Mouse (Mus musculus) heart, postnatal 25 days (tissue): ENCODE measurements around the gene Tbc1d4. TPM values are rescaled to one million over a fixed set of nuclear protein-coding genes. Genes with fewer than 3 reads are reported as not detected.
"Not testable (repeated sequence)": the region's sequence is repeated elsewhere in the genome, so short reads cannot be mapped to it uniquely, and the experiment has no call there.

Source experiments
- DNase-seq: peaks from one replicate; pipeline ENCODE4 v3.0.0; 2022; ENCODE audit warnings: low spot score
- intact Hi-C: fragments of 180-260 bp; cut with DNase I; formaldehyde crosslinking; loops from one replicate; pipeline ENCODE4 v1.15.1; 2025
- total RNA-seq, 2 experiments: library from RNA; stranded (reverse); gene quantifications; 2 replicates each; pipeline ENCODE4 v1.2.3; 2021

The Tbc1d4 gene
- total RNA-seq, 2 experiments from 2014 or later = 58.2 to 70.1 TPM

- intact Hi-C loops = no loop called here
- no peak for DNase-seq
Measured at GRCm38 (mm10) chr14:101597096-101597715, 11.8 kb downstream of the Tbc1d4 start.

- intact Hi-C loops = no loop called here
- DNase-seq = no peak
Measured at GRCm38 (mm10) chr14:101596691-101597090, 12.3 kb downstream of the Tbc1d4 start.

GRCm38 (mm10) chr14:101595301-101596080 is 13.5 kb downstream of the Tbc1d4 start:
- no peak for DNase-seq
- intact Hi-C loops = no loop called here

DNA sequence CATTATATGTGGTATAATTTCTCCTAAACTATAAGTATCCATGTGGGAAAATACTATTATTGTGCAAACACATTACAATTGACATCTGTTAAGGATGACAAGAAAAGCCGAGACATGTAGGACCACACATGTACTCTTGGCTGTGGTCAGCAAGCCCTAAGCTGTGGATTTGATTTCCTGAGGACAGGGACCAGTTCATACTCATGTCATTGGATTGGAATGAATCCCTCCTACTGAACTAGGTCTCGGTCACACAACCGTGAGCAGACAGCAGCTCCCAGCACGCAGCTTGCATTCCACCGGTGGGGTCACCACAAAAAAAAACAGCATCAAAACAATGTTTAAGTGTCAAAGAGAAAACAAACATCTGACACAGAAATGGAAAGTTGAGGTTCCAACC is 15.0 kb downstream of the Tbc1d4 start:
- intact Hi-C loops = no loop called here
- DNase-seq = no peak

DNA sequence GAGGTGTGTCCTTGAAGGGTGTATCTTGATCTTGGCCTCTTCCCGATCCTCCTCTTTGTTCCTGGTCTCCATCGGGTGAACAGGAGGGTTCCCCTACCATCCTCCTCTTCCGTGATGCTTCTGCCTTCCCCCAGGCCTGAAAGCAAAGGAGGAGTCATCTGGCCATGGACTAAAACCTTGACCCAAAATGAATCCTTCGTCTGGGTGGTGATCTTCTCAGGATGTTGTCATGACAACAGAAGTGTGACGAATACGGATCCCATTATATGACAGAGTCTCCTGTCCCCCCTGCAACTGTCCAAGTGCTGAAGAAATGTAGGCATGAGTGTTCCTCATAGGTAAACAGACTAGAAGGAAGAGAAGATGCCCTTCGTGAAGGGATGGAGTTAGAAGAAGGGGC is 15.7 kb downstream of the Tbc1d4 start:
- intact Hi-C loops = no loop called here
- no peak for DNase-seq

DNA sequence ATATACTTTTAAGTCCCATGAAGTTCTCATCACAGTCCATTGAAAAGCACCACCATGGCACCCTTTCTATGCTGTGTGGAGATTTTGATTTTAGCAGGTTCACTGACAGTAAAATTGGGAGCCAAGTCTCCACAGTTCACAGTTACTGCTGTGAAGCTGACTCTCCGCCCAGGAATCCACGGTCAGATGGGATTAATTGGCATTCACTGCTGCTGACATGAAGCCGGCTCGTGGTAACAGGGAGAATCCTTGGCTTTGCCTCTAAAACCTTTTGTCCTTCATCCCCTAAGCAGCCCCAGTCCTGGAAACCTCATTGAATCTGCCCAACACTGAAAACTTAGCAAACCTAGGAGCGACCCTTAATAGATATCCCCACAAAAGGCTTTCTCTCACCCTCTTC is 17.9 kb downstream of the Tbc1d4 start:
- no peak for DNase-seq
- intact Hi-C loops = no loop called here

DNA sequence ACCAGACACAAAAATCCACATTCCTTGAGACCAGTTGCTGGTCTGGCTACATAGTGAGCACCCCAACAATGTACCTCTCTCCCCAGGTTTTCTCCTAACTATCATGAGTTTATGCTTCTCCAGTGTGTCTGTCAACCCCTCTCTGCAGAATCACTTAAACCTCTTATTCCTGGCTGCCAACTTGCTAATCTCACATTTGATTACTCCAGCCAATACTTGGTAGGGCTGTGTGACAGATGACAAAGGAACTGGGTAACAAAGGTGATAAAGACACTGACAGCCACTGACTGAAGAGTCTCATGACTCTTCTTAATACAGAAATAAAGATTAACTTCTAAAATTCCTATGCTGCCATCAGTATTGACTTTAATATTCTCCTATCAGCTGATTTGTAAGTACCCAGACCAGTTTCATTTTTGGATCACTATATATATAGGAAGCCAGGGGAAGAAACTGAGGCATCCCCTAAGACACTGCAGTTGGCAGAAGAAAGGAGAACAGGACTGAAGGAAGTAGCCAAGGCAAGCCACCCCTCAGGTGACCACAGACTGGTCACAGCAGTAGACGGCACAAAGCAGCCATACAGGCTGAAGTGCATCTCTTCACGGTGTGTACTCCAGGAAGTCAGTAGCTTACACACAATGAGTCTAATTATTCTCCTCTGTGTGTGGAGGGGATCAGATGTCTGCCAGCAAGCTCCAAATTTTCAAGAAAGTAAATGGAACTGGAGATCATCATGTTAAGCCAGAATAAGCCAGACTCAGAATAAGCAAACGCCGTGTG is 20.6 kb downstream of the Tbc1d4 start:
- intact Hi-C loops, DNase-seq: not testable (repeated sequence)

GRCm38 (mm10) chr14:101587366-101588040 is 21.5 kb downstream of the Tbc1d4 start:
- DNase-seq = not testable (repeated sequence)

DNA sequence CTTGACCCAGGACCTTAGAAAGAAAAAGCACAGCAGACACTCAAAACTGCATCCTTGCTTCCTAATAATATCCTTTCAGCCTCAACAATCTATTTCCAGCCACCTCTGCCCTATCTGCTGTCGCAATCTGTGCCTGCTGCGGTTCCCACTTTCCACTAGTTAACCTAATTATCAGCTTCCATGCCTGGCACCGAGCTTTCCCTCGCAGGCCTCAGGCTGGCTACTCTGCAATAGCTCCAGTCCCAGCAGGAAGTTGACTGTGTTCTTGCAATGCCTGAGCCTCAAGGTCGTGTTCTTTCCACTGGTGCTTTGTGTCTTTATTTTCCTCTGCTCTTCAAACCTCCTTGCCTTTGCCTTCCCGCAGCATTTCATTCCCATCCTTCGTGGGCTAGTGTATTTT is 22.9 kb downstream of the Tbc1d4 start:
- intact Hi-C loops = no loop called here
- DNase-seq = no peak

More at GRCm38 (mm10) chr14:101587366-101588040, 21.5 kb downstream of the Tbc1d4 start:
- intact Hi-C loops = not testable (repeated sequence)

DNA sequence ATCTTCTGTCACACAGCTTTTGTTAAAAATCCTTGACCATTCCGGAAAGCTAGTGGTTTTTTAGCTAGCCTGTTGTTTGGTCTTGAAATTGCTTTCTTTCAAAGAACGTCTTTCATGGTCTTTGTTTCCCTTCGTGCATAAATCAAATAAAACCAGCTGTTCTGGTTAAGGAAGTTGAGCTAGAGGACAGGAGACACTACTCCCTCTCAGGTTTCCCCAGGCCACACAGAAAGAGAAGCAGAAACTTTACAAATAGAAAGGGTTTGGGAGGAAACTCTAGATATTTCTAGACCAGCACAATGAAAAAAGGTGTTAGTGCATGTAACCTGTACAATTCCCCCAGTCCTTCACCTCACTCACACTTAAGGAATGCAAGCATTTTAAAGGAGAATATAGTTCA is 33.3 kb downstream of the Tbc1d4 start:
- intact Hi-C loops = no loop called here
- no peak for DNase-seq

GRCm38 (mm10) chr14:101574536-101574935 is 34.5 kb downstream of the Tbc1d4 start:
- DNase-seq = no peak
- intact Hi-C loops = no loop called here

DNA sequence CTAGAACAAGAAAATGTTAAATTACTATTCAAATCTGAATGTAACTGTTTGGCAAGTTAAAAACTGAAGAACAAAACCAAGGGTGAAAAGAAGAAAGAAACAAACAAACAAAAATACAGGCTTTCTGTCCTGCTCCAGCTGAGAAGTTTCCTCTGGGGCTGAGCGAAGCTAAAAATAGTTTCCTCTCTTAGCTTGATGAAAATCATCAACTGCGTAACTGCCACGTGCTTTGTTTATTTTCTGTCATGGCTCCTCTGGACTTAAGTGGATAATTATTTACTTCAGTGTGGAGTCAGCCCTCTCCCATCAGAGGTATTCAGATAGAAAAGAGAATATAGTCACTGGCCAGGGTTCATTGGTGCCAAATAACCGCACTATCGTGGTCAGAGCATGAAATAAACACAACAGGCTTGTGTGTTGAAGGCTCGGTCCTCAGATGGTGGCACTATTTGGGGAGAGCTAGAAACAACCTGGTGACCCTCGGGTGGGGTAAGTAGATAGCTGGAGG is 35.8 kb downstream of the Tbc1d4 start:
- intact Hi-C loops = no loop called here
- DNase-seq = no peak

DNA sequence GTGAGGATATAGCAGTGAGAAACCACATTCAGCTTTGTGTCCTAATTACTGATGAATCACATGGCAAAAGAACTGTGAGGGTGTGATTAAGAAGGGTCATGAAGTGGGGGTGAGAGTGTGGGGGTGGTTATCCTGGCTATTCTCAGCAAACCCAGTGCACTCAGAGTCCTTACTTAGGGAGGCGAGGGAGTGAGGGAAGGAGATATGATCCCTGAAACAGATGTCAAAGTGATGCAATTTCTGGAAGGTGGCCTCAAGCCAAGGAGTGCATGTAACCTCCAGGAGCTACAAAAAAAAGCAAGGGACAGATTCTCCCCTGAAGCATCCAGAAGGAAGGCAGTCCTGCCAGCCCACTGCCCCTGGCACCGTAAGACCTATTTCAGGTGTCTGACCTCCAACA is 40.2 kb downstream of the Tbc1d4 start:
- intact Hi-C loops = loop anchor here (5.0 kb wide), 1 partner anchor 37 kb away; no protein-coding TSS in a partner anchor
- peak; percentile 16 for DNase-seq

- intact Hi-C loops = loop anchor here (5.0 kb wide), 1 partner anchor 34 kb away; no protein-coding TSS in a partner anchor
- DNase-seq = no peak
Measured at GRCm38 (mm10) chr14:101566717-101567116, 42.3 kb downstream of the Tbc1d4 start.

DNA sequence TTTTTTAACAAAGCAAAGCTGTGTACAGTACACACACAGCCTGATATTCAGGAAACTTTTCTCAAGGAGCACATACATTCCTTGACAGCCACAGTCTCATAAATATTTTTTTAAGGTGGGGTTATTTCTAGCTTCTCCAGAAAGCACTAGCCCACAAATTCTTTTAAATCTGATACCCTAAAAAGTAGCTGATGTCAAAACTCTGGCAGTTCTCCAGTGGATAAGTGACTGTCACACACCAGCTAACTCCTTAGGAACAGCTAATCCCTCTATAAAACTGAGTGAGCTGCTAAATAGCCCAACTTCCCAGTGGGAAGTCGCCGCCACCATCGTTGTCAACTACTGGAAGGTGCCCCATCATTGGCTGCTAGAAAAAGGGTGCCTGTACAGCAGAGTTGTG is 43.3 kb downstream of the Tbc1d4 start:
- intact Hi-C loops = loop anchor here (5.0 kb wide), 1 partner anchor 33 kb away; no protein-coding TSS in a partner anchor
- no peak for DNase-seq

DNA sequence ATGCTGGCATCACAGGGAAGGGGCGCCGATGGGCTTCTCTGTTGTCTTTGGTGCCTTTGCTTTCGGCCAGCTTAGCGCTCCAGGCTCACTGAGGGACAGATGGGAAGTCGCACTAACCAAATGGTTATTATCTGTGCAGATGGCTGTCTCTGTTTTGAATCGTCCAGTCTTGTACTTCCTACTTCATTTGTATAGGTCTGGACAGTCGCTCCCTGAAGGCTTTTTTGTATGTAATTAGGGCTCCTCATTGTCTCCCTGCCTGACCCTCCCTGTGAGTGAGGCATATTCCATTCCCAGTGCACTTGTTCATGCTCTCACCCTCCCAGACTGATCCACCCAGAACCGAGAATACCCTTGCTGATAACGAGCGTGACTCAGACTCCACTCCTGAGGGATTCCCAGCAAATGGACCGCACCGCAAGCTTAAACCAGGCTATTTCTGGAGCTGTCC is 47.7 kb downstream of the Tbc1d4 start:
- no peak for DNase-seq
- intact Hi-C loops = no loop called here

GRCm38 (mm10) chr14:101559446-101559845 is 49.5 kb downstream of the Tbc1d4 start:
- intact Hi-C loops = no loop called here
- no peak for DNase-seq

- intact Hi-C loops = no loop called here
- no peak for DNase-seq
Measured at GRCm38 (mm10) chr14:101548885-101549573, 60.0 kb downstream of the Tbc1d4 start.

GRCm38 (mm10) chr14:101541863-101542262 is 67.1 kb downstream of the Tbc1d4 start:
- no peak for DNase-seq
- intact Hi-C loops = no loop called here
